Mouse (Mus musculus): ENCODE measurements around the gene Snrnp35. TPM values are rescaled to one million over a fixed set of nuclear protein-coding genes. Genes with fewer than 3 reads are reported as not detected.

Gene Snrnp35
- total and polyA plus RNA-seq, 2 experiments, result 2.5 to 3.7 TPM

DNA sequence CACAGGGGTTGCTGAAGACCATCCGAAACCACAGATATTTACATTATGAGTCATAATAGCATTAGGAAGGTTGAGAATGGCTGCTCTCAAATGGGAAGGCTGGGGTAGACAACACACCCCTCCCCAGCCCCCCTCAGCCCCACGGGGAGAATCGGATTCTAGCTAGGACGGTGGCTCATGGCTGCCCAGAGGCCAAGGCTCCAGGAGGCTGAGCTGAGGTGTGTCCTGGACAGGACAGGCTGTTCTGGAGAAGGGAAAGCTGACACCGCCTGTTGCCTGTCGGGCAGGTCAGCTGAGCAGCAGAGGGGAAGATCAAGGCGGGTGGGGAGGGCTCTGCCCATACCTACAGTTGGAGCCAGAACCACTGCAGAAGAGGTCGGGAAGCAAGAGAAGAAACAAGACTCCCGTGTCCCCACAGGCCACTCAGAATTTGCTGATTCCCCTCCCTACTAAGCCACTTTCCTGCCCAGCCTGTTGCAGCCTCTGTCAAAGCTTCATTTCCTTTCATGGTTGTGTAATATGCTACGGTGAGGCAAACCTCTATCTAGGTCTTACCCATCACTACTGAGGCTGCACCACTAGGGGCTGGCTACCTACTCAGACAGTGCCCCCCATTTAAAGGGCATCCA lies 23.9 kb downstream of the Snrnp35 start:
- Histone ChIP-seq H3K36me3 (ENCODE audit: control insufficient read depth, insufficient read depth, low read length) (no peaks in the 10 kb centered on the region), H3K9ac (ENCODE audit: low read depth, low read length) (no peak overlapping the region), H3K27ac (replicated peaks; ENCODE audit: insufficient read depth, low read depth, low read length) (no peak overlapping the region), H3K79me2 (ENCODE audit: control insufficient read depth, insufficient read depth, low read length) (no peaks in the 10 kb centered on the region), H3K27me3 (ENCODE audit: control insufficient read depth, insufficient read depth, low read length) (no peaks in the 10 kb centered on the region), H3K4me1 (ENCODE audit: control insufficient read depth, insufficient read depth, low read length) (no peaks in the 10 kb centered on the region), H3K4me3 (ENCODE audit: insufficient read depth, low read depth, low read length) (no peak overlapping the region)
- no peak for DNase-seq (ENCODE audit: extremely low read depth, low read depth, low spot score)
- 77% methylated on average over 10 of the region's 10 CpGs for WGBS
- TF ChIP-seq POLR2A (IDR thresholded peaks at IDR 0.05; ENCODE audit: extremely low read depth, insufficient read depth, low read length), result no peak

- Histone ChIP-seq H3K27ac (replicated peaks; ENCODE audit: insufficient read depth, low read depth, low read length) (no peak overlapping the region), H3K4me1 (ENCODE audit: control insufficient read depth, insufficient read depth, low read length) (no peaks in the 10 kb centered on the region), H3K4me3 (ENCODE audit: insufficient read depth, low read depth, low read length) (no peak overlapping the region), H3K36me3 (ENCODE audit: control insufficient read depth, insufficient read depth, low read length) (no peaks in the 10 kb centered on the region), H3K9ac (ENCODE audit: low read depth, low read length) (no peak overlapping the region), H3K79me2 (ENCODE audit: control insufficient read depth, insufficient read depth, low read length) (no peaks in the 10 kb centered on the region), H3K27me3 (ENCODE audit: control insufficient read depth, insufficient read depth, low read length) (no peaks in the 10 kb centered on the region)
- TF ChIP-seq POLR2A (IDR thresholded peaks at IDR 0.05; ENCODE audit: extremely low read depth, insufficient read depth, low read length) (no peak), CTCF (IDR thresholded peaks at IDR 0.05; ENCODE audit: low read depth, low read length) (no peak)
- DNase-seq (ENCODE audit: extremely low read depth, low read depth, low spot score), result no peak
- 93% methylated on average over 6 of the region's 6 CpGs for WGBS
Observed at GRCm38 (mm10) chr5:124509200-124509599, 26.3 kb downstream of the Snrnp35 start.

DNA sequence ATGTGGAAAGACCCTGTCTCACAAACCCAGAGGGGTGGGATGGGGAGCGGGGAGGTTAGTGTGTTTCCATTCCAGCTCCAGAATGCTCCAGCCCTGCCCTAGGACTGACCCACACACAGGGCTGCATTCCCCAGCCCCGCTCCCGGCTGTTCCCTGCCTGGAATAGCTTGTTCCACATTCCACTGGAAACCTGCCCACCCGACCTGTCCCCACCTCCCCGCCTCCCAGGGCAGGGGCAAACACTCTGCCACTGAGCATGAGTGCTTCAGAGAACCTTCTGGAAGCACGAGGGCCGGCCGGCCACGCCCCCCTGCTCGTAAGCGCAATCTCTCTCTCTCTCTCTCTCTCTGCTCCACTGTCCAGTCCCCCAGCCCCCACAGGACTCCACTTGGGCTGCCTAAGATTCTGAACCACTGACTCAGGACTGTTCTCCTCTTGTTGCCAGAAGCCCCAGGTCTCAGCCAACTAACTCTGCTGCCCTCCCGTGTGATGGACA lies 26.9 kb downstream of the Snrnp35 start:
- no peak for TF ChIP-seq POLR2A (IDR thresholded peaks at IDR 0.05; ENCODE audit: extremely low read depth, insufficient read depth, low read length)
- no peak for TF ChIP-seq CTCF (IDR thresholded peaks at IDR 0.05; ENCODE audit: low read depth, low read length)
- no peaks in the 10 kb centered on the region for H3K4me1 ChIP-seq (ENCODE audit: control insufficient read depth, insufficient read depth, low read length)
- no peaks in the 10 kb centered on the region for H3K27me3 ChIP-seq (ENCODE audit: control insufficient read depth, insufficient read depth, low read length)
- 73% methylated on average over 12 of the region's 12 CpGs for WGBS
- H3K79me2 ChIP-seq (ENCODE audit: control insufficient read depth, insufficient read depth, low read length), result no peaks in the 10 kb centered on the region
- H3K36me3 ChIP-seq (ENCODE audit: control insufficient read depth, insufficient read depth, low read length), result no peaks in the 10 kb centered on the region
- H3K9ac ChIP-seq (ENCODE audit: low read depth, low read length), result no peak overlapping the region
- no peak overlapping the region for H3K4me3 ChIP-seq (ENCODE audit: insufficient read depth, low read depth, low read length)
- H3K27ac ChIP-seq (replicated peaks; ENCODE audit: insufficient read depth, low read depth, low read length), result no peak overlapping the region
- DNase-seq (ENCODE audit: extremely low read depth, low read depth, low spot score), result no peak

GRCm38 (mm10) chr5:124510536-124511050 lies 27.7 kb downstream of the Snrnp35 start:
- no peaks in the 10 kb centered on the region for H3K27me3 ChIP-seq (ENCODE audit: control insufficient read depth, insufficient read depth, low read length)
- H3K4me3 ChIP-seq (ENCODE audit: insufficient read depth, low read depth, low read length), result no peak overlapping the region
- TF ChIP-seq POLR2A (IDR thresholded peaks at IDR 0.05; ENCODE audit: extremely low read depth, insufficient read depth, low read length) (no peak), CTCF (IDR thresholded peaks at IDR 0.05; ENCODE audit: low read depth, low read length) (no peak)
- no peaks in the 10 kb centered on the region for H3K36me3 ChIP-seq (ENCODE audit: control insufficient read depth, insufficient read depth, low read length)
- H3K27ac ChIP-seq (replicated peaks; ENCODE audit: insufficient read depth, low read depth, low read length), result no peak overlapping the region
- H3K9ac ChIP-seq (ENCODE audit: low read depth, low read length), result no peak overlapping the region
- WGBS, result 93% methylated on average over 10 of the region's 10 CpGs
- H3K79me2 ChIP-seq (ENCODE audit: control insufficient read depth, insufficient read depth, low read length), result no peaks in the 10 kb centered on the region
- no peak for DNase-seq (ENCODE audit: extremely low read depth, low read depth, low spot score)
- H3K4me1 ChIP-seq (ENCODE audit: control insufficient read depth, insufficient read depth, low read length), result no peaks in the 10 kb centered on the region

DNA sequence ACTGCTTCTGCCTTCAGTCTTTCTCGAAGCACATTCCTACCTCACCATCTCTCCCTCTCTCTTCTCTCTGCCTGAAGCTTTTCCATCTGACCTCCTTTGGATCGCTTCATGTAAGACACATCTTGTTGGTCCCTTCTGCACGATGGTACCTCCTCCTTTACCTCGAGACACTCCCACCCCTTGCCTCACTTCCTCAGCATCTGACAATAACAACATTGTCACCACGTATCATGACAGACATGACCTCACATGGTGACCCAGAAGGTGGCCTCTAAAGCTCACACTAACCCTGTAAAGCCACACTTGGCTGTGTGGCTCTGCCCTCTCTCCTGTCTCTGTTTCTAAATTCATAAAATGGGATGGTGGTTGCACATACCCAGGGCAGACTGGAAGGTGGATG lies 32.9 kb downstream of the Snrnp35 start:
- no peaks in the 10 kb centered on the region for H3K79me2 ChIP-seq (ENCODE audit: control insufficient read depth, insufficient read depth, low read length)
- H3K4me3 ChIP-seq (ENCODE audit: insufficient read depth, low read depth, low read length), result no peak overlapping the region
- no peak overlapping the region for H3K27ac ChIP-seq (replicated peaks; ENCODE audit: insufficient read depth, low read depth, low read length)
- TF ChIP-seq POLR2A (IDR thresholded peaks at IDR 0.05; ENCODE audit: extremely low read depth, insufficient read depth, low read length), result no peak
- TF ChIP-seq CTCF (IDR thresholded peaks at IDR 0.05; ENCODE audit: low read depth, low read length), result no peak
- H3K9ac ChIP-seq (ENCODE audit: low read depth, low read length), result no peak overlapping the region
- WGBS, result 84% methylated on average over 5 of the region's 5 CpGs
- no peaks in the 10 kb centered on the region for H3K4me1 ChIP-seq (ENCODE audit: control insufficient read depth, insufficient read depth, low read length)
- no peaks in the 10 kb centered on the region for H3K27me3 ChIP-seq (ENCODE audit: control insufficient read depth, insufficient read depth, low read length)
- DNase-seq (ENCODE audit: extremely low read depth, low read depth, low spot score), result no peak
- H3K36me3 ChIP-seq (ENCODE audit: control insufficient read depth, insufficient read depth, low read length), result no peaks in the 10 kb centered on the region

DNA sequence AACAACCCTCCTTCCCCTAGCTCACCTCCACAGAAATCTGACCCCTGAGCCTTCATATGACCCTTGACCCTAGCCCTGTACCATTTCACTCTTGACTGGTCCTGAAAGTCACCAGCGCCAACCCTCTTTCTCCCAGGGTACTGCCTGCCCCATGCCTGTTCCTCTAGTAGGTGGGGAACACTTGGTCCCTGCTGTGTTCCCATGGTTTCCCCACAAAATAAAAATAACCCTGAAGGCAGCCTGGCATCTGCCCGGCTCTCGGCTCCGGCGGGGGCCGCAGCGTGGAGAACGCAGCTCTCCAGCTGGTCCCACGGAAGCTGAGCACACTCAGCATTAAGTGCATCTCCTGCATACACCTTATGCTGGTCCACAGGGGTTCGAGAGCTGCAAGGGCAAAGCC lies 35.7 kb downstream of the Snrnp35 start:
- no peak for DNase-seq (ENCODE audit: extremely low read depth, low read depth, low spot score)
- Histone ChIP-seq H3K27ac (replicated peaks; ENCODE audit: insufficient read depth, low read depth, low read length) (no peak overlapping the region), H3K4me1 (ENCODE audit: control insufficient read depth, insufficient read depth, low read length) (no peaks in the 10 kb centered on the region), H3K4me3 (ENCODE audit: insufficient read depth, low read depth, low read length) (no peak overlapping the region), H3K79me2 (ENCODE audit: control insufficient read depth, insufficient read depth, low read length) (peaks cover 2% of the 10 kb centered on the region; the same call in 1 of the 2 replicates), H3K36me3 (ENCODE audit: control insufficient read depth, insufficient read depth, low read length) (no peaks in the 10 kb centered on the region), H3K9ac (ENCODE audit: low read depth, low read length) (no peak overlapping the region), H3K27me3 (ENCODE audit: control insufficient read depth, insufficient read depth, low read length) (no peaks in the 10 kb centered on the region)
- WGBS, result 94% methylated on average over 10 of the region's 10 CpGs
- TF ChIP-seq POLR2A (IDR thresholded peaks at IDR 0.05; ENCODE audit: extremely low read depth, insufficient read depth, low read length) (no peak), CTCF (IDR thresholded peaks at IDR 0.05; ENCODE audit: low read depth, low read length) (no peak)
